Mouse (Mus musculus): Measurements from ENCODE around the gene Crlf1. TPM values are rescaled to one million over a fixed set of nuclear protein-coding genes. Genes with fewer than 3 reads are reported as not detected.

Gene Crlf1
- polyA plus RNA-seq, 1 experiment, result 27.7 TPM

DNA sequence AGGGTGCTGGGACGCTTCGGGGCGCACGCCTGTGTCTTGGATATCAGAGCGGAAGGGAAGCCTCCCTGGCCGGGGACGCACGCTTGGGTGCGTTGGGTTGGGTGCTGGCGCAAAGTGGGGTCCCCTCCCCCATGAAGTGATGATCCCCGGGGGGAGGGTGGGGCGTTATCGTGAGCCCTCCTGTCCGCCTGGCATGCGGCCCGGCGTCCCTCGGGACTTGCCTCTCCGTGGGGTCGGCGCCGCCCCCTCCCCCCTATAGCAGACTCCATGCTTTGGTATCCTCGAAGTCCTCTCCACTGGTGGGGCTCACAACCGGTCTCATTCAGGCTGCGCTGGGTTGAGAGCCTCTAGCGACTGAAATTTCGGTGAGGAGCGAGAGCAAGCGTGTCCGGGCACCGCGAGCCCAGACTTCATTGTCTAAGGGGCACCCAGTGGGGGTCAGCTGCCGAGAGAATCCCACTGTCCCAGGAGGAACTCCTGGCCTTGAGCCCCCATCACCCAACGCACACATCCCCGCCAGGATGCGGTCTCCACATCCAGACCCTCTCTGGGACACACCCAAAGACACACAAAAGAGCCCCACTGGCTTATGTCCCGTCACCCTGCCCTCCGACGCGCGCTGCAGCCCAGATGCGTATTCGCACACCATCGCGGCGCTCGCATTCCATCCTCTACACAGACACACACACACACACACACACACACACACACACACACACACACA lies 896 bp downstream of the Crlf1 start:
- no peak for DNase-seq
- Histone ChIP-seq H3K4me1 (ENCODE audit: control insufficient read depth, insufficient read depth, low read length) (peaks cover 8% of the 10 kb centered on the region; the same call in 1 of the 2 replicates), H3K4me3 (replicated peaks; ENCODE audit: extremely low read depth, low read depth, low read length) (no peak overlapping the region)
- WGBS, result 2% methylated on average over 46 of the region's 47 CpGs
- no peak for TF ChIP-seq POLR2A (IDR thresholded peaks at IDR 0.05; ENCODE audit: borderline replicate concordance, extremely low read depth, low read depth, low read length)
- TF ChIP-seq CTCF (IDR thresholded peaks at IDR 0.05; ENCODE audit: insufficient read depth, low read length), result no peak

DNA sequence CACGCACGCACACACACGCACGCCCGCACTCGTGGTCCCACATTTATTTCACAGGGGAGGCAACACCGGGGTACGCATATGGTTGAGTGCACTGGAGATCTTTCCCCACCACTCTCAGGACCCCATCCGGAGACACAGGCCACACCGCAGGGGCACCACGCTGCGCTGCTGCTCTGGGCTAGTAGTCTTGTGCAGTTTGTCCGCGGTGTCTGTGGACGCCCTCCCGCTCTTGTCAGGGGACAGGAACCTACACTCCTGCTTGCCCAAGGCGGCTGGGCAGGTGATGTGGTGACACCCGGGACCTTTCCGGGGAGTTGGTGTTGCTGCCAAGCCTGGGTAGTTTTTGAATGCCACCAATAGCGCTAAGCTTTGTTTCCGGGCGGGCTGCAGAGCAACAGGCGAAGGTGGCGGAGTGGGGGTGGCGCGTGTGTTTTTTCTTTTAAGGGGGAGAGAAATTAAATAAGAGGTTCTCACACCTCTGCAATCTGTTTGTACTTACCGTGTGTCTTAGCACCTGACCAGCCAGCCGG lies 1.5 kb downstream of the Crlf1 start:
- peaks cover 4% of the 10 kb centered on the region; the same call in 1 of the 2 replicates for H3K4me1 ChIP-seq (ENCODE audit: control insufficient read depth, insufficient read depth, low read length)
- TF ChIP-seq POLR2A (IDR thresholded peaks at IDR 0.05; ENCODE audit: borderline replicate concordance, extremely low read depth, low read depth, low read length) (no peak), CTCF (IDR thresholded peaks at IDR 0.05; ENCODE audit: insufficient read depth, low read length) (no peak)
- H3K4me3 ChIP-seq (replicated peaks; ENCODE audit: extremely low read depth, low read depth, low read length), result no peak overlapping the region
- no peak for DNase-seq
- WGBS, result 6% methylated on average over 24 of the region's 28 CpGs

DNA sequence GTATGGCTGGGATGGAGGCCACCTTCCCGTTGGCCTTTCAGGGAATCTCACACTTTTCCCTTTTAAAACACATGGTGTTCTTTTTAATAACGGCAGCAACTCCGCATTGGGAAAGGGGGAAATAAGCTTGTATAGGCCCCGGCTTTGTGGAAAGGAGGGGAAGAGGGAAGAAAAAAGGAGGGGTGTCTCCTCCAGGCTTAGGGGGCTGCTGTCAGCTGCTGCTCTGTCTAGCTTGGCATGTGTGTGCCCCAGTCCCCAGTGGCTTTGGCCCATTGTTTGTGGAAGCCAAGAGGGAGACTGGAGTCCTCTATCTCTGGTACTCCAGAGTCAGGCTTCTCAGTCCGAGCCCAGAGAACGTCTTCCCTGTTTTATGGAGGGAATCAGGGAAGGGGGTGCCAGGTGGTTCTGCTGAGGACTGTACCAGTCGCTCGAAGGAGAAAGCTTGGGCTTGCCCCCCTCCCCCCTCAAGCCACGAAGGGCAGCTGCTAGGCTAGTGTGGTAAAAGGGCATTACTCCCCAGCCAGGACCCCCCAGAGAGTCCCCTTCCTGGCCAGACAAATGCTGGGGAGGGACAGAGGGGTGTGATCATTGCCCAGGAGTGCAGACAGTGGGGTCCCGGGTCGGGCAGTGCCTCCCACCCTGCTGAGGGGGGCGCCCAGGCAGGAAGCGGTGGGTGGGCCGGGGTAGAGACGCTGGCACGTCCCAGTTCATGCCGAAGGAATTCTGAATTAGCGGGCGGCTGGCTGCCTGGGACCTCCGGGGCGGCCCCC lies 2.2 kb downstream of the Crlf1 start:
- DNase-seq, result no peak
- peaks cover 2% of the 10 kb centered on the region; the same call in 1 of the 2 replicates for H3K4me1 ChIP-seq (ENCODE audit: control insufficient read depth, insufficient read depth, low read length)
- WGBS, result 21% methylated on average over 21 of the region's 21 CpGs
- TF ChIP-seq CTCF (IDR thresholded peaks at IDR 0.05; ENCODE audit: insufficient read depth, low read length) (no peak), POLR2A (IDR thresholded peaks at IDR 0.05; ENCODE audit: borderline replicate concordance, extremely low read depth, low read depth, low read length) (no peak)
- no peak overlapping the region for H3K4me3 ChIP-seq (replicated peaks; ENCODE audit: extremely low read depth, low read depth, low read length)

DNA sequence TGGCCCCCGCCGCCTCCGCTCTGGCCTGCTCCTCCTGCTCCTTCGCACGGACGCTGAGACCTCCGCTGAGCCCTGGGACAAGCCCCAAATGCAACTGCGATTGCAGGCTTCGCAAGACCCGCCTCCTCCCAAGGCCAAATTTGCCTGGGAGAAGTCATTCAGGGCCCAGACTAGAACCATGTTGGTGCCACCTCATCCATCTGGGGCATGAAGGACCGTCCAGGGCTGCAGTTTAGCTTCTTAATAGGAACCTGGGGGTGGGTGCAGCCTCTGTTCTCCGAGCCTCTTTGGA lies 2.8 kb downstream of the Crlf1 start:
- H3K4me3 ChIP-seq (replicated peaks; ENCODE audit: extremely low read depth, low read depth, low read length), result no peak overlapping the region
- DNase-seq, result no peak
- H3K4me1 ChIP-seq (ENCODE audit: control insufficient read depth, insufficient read depth, low read length), result peaks cover 2% of the 10 kb centered on the region; the same call in 1 of the 2 replicates
- TF ChIP-seq CTCF (IDR thresholded peaks at IDR 0.05; ENCODE audit: insufficient read depth, low read length) (no peak), POLR2A (IDR thresholded peaks at IDR 0.05; ENCODE audit: borderline replicate concordance, extremely low read depth, low read depth, low read length) (no peak)
- 35% methylated on average over 12 of the region's 12 CpGs for WGBS

DNA sequence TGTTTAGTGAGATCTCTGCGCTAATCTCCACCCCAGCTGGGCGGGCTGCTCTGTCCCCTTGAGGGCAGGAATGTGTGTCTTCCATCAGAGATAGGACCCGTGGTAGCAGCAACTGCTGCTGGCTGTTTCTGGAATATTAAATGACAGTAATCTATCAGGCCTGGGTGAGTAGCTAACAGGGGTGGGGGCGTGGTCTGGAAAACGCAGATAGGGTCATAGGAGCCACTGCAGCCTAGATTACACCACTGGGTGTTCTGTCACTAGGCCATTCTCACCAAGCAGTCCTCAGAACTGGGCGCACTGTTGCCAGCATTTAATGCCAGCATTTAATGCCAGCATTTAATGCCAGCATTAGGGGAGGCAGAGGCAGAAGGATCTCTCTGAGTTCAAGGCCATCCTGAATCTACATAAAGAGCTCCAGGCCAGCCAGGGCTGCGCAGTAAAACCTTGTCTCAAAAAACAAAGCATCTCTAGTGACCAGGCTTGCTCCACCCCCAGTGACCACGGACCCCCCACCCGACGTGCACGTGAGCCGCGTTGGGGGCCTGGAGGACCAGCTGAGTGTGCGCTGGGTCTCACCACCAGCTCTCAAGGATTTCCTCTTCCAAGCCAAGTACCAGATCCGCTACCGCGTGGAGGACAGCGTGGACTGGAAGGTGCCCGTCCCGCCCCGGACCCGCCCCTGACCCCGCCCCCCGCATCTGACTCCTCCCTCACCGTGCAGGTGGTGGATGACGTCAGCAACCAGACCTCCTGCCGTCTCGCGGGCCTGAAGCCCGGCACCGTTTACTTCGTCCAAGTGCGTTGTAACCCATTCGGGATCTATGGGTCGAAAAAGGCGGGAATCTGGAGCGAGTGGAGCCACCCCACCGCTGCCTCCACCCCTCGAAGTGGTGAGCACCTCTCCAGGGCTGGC lies 7.7 kb downstream of the Crlf1 start:
- no peak overlapping the region for H3K4me3 ChIP-seq (replicated peaks; ENCODE audit: extremely low read depth, low read depth, low read length)

DNA sequence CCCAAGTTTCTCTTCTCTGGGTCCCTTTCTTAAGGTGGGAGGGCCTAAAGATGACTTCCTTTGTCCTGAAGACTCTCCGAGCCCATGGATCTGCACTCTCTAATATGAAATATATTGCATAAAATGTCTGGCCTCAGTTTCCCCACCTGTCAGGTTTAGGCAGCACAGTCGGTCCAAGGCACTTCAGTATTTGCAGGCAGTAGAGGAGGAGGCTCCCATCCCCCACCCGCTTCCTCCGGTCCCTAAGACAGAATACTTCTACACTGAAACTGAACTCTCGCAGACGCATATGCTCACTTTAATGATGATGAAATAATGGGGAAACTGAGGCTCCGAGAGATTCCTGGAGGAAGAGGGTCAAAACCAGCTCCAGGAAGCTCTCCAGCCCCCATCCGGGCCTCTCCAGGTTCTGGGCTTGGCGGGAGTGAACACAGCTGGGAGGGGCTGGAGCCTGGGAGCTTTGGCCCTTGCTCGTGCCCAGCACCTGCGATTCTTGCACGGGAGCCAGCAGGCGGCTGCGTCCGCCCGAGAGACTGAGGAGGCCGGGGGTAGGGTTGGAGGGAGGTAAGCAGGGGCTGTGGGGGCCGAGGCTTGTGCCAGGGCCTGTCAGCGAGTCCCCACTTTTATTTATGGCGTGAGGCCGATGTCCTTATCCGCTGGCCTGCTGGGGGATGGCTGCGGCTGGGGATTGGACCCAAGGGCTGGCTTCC lies 9.0 kb downstream of the Crlf1 start:
- no peak overlapping the region for H3K4me3 ChIP-seq (replicated peaks; ENCODE audit: extremely low read depth, low read depth, low read length)
- no peak for DNase-seq
- H3K4me1 ChIP-seq (ENCODE audit: control insufficient read depth, insufficient read depth, low read length), result peaks cover 11% of the 10 kb centered on the region
- 29% methylated on average over 23 of the region's 23 CpGs for WGBS
- TF ChIP-seq POLR2A (IDR thresholded peaks at IDR 0.05; ENCODE audit: borderline replicate concordance, extremely low read depth, low read depth, low read length) (no peak), CTCF (IDR thresholded peaks at IDR 0.05; ENCODE audit: insufficient read depth, low read length) (no peak)

More for the DNA sequence above, 7.7 kb downstream of the Crlf1 start:
- DNase-seq, result peak; percentile 37
- H3K4me1 ChIP-seq (ENCODE audit: control insufficient read depth, insufficient read depth, low read length), result peaks cover 4% of the 10 kb centered on the region; the same call in 1 of the 2 replicates
- TF ChIP-seq CTCF (IDR thresholded peaks at IDR 0.05; ENCODE audit: insufficient read depth, low read length), result no peak
- TF ChIP-seq POLR2A (IDR thresholded peaks at IDR 0.05; ENCODE audit: borderline replicate concordance, extremely low read depth, low read depth, low read length), result no peak
- WGBS, result 15% methylated on average over 39 of the region's 39 CpGs

DNA sequence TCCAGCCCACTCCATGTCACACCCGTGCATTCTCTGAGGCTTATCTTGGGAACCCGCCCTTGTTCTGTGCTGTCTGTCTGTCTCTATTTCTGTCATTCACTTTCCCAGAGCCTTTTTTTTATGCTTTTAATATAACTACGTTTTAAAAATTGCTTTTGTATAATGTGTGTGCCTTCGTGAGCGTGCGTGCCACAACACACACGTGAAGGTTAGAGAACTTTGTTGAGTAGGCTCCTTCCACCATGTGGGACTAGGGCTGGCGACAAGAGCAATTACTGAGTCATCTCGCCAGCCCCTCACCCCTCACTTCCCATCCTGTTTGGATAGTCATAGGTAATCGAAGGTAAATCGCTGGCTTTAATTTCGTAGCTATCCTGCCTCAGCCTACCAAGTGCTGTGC lies 9.6 kb downstream of the Crlf1 start:
- peaks cover 11% of the 10 kb centered on the region for H3K4me1 ChIP-seq (ENCODE audit: control insufficient read depth, insufficient read depth, low read length)
- H3K4me3 ChIP-seq (replicated peaks; ENCODE audit: extremely low read depth, low read depth, low read length), result no peak overlapping the region
- WGBS, result 56% methylated on average over 12 of the region's 12 CpGs
- no peak for TF ChIP-seq POLR2A (IDR thresholded peaks at IDR 0.05; ENCODE audit: borderline replicate concordance, extremely low read depth, low read depth, low read length)
- no peak for TF ChIP-seq CTCF (IDR thresholded peaks at IDR 0.05; ENCODE audit: insufficient read depth, low read length)
- DNase-seq, result no peak

DNA sequence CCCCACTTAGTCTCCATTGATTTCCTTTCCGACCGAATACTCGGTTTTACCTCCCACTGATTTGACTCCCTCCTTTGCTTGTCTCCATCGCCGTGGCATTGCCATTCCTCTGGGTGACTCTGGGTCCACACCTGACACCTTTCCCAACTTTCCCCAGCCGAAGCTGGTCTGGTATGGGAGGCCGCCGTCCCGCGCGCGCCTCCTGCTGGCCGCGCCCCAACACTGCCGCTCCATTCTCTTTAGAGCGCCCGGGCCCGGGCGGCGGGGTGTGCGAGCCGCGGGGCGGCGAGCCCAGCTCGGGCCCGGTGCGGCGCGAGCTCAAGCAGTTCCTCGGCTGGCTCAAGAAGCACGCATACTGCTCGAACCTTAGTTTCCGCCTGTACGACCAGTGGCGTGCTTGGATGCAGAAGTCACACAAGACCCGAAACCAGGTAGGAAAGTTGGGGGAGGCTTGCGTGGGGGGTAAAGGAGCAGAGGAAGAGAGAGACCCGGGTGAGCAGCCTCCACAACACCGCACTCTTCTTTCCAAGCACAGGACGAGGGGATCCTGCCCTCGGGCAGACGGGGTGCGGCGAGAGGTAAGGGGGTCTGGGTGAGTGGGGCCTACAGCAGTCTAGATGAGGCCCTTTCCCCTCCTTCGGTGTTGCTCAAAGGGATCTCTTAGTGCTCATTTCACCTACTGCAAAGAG lies 10.2 kb downstream of the Crlf1 start:
- no peak for TF ChIP-seq POLR2A (IDR thresholded peaks at IDR 0.05; ENCODE audit: borderline replicate concordance, extremely low read depth, low read depth, low read length)
- peak; percentile 47 for TF ChIP-seq CTCF (IDR thresholded peaks at IDR 0.05; ENCODE audit: insufficient read depth, low read length)
- WGBS, result 19% methylated on average over 46 of the region's 46 CpGs
- peak; percentile 59 for DNase-seq
- Histone ChIP-seq H3K4me3 (replicated peaks; ENCODE audit: extremely low read depth, low read depth, low read length) (no peak overlapping the region), H3K4me1 (ENCODE audit: control insufficient read depth, insufficient read depth, low read length) (peaks cover 11% of the 10 kb centered on the region)

Data from lung, adult 2 months (tissue).